Mouse (Mus musculus): ENCODE results near the gene Wwc1.

The Wwc1 gene

DNA sequence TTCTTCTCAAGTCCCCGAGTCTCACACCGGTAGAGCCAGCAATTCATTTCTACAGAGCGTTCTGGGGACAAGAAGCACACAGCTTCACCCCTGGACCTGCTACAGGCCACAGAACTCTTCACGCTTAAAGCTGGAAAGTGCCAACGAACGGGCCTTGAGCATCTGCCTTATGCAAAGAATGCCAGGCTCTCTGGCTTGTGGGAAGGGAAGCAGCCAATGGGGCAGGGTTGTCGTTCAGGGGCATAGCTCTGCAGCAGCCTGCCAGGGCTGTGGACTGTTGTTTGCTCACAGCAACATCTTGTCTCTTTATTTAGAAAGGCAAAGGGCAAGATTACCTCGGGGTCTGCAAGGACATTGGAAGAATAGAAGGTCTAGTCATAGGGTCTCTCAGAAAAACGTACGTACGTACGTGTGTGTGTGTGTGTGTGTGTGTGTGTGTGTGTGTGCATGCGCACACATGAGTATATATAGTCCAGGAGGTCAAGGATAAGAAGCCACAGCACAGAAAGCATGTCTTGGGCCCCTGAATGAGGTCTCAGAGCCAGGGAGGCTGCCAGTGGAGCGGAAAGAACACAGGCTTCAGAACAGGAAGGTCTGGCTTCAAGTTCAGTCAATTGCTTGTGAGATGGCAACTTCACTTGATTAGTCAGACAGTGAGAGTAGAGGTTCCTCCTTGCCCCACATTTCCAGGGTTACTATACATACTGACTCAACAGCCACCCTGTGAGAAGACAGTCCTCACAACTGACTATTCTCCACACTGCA, 48.0 kb downstream of the Wwc1 start:
- no peak for DNase-seq

DNA sequence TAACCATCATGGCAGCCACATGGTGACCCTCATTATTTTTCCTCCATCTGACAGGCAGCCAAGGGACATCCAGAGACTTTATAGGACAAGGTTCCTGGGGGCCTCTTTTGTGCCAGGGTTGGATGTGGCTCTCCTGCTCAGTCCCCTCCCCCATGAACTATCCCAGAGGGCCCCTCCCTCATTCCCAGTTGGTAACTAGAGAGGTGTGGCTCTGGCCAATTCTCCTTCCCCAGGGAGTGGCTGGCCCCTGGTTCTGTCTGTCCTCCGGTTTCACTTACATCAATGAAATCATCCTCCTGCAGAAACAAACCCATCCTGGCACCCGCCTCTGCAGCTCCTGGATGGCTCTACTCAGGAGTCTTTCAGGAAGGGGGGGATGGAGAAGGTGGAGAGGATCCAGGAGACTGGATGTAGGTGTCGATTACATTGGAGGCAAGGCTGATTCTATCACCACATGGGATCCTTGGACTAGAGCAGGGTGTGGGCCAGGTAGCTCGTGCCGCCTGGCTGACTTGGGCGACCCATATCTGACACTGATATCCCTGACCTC, 49.7 kb downstream of the Wwc1 start:
- no peak for DNase-seq

DNA sequence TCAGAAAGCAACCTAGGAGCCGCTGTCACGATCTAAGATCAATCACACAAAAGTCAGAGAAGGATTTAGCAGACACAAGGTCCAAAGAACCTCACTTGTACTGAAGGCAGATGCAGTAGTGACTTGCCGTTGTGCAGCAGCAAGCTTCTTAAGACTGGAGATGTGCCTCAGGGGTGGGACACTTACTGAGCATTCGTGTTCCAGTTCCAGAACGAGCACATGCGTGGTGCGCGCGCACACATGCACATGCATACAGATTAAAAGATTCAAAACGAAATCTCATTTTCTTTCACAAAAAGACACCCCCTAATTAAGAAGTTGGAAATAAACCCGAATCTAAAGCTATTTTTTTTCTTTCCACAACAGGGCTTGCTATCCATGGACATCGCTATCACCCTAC, 51.9 kb downstream of the Wwc1 start:
- no peak for DNase-seq

DNA sequence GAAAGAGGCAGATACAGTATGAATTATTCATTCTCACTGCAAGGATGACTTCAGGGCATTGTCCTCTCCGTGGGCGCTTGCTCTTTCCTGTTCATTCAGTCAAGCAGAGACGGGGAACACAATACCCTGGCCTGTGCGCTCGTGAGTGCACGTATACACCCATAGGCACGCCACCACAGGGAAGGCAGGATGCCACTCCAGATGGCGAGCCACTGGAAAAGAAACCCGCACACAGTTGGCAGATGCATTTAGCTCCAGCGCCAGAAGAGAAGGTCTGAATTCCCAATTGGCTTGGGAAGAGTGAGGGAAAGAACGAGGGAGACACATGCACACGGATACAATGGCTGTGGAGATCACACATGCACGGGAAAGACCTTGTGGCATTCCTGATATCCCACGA, 53.0 kb downstream of the Wwc1 start:
- DNase-seq, result no peak

DNA sequence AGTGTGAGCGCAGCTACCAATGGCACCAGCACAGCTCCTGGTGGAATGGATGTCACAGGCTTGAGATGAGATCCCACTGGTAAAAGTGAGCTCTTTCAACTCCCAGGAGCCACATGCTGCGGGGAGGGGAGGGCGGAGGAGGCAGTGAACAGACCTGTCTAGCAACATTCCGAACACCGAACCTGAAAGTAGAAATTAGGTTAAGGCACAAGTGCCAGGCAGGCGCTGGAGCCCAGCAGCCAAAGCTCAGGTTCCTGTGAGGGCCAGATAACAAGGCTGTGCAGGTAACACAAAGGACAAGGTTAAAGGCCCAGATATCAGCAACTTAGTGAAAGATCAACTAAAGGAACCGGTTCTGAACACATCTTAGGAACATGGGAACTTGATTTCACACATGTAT, 54.7 kb downstream of the Wwc1 start:
- no peak for DNase-seq

DNA sequence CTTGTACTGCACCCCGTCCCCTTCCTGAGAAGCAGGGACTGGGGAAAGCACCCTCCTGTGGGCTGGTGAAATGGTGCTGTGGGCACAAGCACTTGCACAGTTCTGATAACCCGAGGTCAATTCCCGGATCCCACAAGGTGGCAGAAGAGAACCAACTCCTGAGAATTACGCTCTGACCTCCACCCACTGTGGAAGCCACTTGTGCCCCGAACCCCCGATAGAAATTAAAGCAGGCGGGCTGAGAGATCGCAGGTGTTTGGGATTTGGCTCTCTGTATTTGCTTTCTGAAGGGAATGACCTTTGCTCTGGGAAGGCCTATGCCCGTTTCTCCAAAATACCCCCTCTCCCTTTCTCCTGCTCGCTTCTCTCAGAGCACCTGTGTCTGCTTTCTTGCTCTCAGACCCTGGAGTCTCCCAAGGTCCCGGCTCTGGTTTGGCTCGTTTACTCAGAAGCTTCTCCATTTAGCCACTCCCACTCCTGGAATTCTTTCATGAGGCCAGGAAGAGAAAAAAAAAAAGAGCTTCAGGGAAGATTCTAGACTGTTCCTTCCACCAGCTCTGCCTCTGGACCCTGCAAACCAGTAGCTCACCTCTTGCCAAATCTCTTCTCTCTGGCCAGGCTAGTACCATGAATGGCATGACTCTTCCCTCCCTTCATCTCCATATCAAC, 58.0 kb downstream of the Wwc1 start:
- no peak for DNase-seq

DNA sequence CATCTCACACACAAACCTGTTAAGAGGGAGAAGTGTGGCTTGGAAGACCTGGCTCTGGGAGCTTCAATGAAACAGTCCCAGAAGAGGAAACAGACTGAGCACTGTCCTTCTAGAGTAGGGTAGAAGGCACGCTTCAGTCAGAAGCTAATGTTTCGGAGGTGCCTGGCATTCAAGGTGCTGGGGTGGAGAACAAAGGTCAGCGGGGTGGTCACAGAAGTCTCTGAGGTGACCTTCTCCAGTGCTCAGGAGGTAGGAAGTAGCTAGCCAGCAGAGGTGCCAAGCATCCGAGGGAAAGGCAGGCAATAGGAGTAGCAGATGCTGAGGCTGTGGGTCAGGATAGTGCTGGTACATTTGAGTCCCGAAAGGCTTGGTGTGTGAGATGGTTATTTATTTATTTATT, 59.6 kb downstream of the Wwc1 start:
- DNase-seq, result no peak

DNA sequence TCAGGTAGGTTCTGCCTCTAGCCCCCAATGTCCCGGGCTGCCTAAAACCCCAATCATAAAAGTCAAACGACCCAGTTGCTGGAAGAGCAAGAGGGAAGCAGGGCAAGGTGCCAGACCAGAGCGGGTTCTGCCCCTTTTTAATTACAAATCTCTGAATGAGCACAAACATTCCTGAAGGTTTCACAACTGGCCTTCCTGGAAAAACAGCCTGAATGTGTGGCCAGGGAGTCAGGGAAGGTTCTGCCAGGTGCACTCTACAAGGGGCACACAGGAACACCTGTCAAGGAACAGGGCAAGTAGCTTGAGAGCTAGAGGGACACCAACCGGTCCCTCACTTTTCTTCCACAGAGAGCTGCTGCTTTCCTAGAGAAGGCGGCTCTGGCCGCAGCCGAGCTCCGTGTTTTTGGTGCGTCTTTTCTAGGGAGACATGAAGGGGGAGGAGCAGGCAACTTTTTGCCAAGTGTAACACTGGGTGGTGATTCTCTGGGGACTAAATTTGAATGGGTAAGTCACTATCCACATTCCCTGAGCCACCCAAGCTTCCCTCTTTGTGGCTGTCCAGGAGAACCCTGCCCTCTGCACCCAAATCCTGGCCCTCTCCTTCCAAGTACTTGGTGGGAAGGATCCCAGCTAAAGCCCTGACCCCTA, 60.3 kb downstream of the Wwc1 start:
- DNase-seq, result no peak

DNA sequence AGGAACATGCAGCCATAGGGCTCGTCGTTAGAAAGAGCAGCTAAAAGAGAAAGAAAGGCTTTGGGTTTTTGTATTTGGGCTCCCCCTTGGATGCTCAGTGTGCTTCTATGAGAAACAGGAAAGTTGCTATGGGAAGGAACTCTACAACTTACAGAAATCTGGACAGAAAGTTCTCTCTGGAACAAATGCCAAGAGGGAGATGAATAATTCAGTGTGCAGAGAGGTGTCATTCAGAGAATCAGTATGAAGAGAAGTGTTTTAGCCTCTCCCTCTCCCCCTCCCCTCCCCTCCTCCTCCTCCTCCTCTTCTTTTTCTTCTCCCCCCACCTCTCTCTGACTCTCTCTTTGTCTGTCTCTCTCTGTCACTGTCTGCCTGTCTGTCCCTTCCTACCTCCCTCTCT, 60.9 kb downstream of the Wwc1 start:
- DNase-seq, result no peak

DNA sequence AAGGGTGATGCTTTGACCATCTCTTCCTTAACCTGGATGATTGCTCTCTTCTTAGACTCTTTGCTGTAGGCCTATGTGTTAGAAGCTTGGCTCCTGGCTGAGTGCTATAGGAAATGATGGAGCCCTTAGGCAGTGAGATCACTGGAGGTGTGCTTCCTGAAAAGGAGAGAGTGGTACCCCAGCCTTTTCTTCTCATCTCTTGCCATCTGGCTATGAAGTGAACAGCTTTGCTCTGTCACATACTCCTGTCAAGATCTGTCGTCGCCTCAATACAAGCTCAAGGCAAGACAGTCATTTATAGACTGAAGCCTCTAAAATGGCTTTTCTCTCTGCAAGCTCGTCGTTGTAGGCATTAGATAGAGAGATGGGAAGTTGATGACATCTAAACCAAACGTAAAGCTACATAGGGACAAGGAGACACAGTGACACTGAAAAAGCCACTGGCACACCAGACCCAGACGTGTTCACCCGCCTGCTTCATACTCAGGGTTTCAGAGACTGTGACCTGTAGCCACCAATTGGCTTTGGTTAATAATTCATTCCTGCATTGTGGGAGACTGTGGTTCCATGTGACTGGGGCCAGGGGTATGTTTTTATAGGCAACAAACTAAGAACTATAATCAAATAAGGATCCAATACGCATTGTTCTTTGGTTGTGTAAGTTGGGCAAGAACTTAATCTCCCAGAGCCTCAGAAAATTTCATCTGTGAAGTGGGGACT, 63.7 kb downstream of the Wwc1 start:
- DNase-seq, result no peak

DNA sequence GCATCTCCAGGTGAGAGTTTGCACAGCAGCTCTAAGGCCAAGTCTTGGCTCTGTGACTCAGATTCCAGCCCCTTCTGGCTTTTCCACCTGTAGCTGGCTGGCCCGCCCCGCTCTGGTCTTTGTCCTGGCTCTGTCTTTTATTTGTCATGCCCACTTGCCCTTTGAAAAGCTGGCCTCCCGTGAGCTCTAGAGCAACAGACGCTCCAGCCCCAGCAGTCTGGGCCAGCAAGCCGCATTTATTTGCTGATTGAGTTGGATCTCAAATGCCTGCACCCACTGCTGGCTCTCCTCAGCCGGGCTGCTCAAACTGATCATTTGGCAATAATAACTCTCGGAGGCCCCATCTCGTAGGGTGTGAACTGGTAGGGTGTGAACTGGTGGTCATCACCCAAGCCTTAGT, 64.8 kb downstream of the Wwc1 start:
- no peak for DNase-seq

DNA sequence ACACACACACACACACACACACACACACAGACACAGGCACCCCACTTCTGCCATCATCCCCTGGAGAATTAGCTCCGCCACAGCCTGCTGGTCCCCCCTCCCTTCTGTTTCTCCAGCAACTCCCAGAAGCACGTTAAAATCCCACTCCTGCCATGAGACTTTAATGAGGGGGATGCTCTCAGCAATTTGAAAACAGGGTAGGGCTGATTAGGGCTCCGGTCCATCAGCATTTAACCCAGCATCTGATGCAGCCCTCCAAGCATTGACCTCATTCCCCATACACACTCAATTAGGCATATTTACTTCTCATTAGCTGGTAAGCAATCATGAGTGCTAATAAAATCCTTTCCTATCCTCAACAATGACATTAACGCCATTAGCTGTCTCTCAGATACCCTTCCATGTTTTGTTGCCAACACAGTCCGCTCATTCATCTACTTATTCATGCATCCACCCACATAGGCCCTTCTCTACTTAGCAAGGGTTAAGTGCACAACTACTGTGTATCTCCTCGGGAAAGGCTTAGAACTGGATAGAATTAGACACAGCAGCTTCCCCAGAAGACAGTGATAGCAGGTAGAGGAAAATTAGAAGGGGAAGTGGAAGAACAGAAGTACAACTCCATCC, 66.8 kb downstream of the Wwc1 start:
- no peak for DNase-seq

DNA sequence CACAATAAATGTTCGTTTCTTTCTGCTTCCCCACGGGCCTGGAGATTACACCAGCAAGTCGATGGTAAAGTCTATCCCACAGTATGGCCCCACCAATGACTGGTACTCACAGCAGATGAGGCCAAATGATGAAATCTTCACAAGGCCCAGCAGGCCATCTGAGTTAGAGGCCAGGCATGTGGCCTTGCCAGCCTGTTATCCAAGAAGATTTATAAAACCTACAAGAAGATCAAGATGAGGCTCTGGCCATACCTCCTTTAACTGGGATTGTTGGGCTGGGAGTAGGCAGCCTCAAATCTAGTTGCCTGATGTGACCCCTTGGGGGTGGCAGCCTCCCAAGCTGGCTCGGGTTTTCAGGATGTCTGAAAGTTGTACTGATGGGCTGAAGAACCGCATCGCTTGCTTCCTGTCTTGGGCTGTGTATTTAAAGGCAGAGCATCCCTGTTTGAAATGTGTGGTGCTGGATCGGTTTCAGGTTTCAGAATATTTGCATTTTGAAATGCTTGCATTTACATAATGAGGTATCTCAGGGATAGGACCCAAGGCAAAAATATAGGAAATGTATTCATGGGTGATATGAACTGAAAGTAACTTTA, 75.3 kb downstream of the Wwc1 start:
- no peak for DNase-seq

DNA sequence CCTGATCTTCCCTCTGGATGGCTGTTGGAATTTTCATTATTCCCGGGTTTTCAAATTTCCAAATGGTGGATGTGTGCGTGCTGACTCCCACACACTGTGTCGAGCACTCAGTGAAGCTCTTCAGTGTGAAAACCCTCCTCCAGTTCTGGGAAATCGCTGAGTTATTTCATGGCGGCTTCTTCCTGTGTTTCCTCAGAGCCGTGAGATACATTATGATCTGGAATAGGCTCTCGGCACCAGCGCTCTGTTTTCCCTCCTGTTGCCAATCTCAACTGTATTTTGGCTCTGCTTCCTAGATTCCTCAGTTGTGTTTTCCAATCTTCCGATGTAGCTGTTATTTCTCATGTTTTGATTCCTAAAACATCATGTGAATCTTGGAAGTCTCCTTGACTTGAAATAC, 77.2 kb downstream of the Wwc1 start:
- no peak for DNase-seq

DNA sequence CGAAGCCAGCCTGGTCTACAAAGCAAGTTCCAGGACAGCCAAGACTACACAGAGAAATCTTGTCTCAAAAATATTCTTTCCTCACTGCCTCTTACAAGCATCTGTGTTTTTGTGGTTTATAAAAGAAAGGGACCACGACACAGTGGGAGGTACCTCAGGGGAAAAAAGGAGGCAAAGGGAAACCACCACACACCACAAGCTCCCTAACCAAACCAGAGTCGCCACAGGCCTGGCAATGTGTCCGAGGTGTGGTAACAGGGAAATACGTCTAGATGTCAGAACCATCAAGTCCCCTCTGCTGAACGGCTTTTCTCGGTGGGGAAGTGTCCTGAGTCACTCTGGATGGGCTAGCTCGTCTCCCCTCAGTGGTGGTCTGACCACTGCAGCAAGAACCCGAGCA, 80.4 kb downstream of the Wwc1 start:
- DNase-seq, result no peak

DNA sequence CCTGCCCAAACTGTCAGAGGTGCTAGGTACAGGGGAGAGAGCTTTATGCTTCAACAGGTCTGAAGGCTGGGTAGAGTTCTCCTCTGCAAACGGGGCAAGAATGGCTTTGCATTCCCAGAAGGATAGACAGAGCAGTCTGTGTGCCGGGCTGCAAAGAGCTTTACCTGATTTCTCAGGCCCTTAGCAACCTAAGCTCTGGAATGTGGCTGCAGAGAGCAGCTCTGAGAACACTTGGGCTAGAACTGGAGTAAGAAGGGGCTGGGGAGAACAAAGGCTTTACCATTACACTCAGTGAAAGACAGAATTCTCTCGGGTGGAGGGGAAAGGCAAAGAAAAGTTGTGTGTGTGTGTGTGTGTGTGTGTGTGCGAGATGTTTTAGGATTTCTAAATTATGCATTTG, 86.9 kb downstream of the Wwc1 start:
- no peak for DNase-seq

DNA sequence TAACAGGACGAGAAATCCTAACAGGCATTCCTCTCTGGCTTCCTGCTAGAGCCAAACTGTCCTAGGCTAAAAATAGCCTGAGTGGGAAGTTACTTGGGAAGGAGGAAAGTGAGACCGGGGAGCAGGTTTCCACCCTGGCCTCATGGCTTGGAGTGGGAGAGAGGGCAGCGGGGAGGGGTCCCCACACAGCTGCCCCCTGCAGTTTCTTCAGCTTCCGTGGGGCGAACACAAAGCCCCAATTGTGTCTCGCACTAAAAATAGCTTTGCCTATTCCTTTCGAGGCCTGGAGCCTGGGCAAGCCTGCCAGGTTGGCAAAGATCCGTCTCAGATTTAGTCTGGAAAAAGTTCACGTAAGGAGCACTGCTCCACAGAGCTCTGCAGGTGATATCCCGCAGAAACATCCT, 87.3 kb downstream of the Wwc1 start:
- no peak for DNase-seq

DNA sequence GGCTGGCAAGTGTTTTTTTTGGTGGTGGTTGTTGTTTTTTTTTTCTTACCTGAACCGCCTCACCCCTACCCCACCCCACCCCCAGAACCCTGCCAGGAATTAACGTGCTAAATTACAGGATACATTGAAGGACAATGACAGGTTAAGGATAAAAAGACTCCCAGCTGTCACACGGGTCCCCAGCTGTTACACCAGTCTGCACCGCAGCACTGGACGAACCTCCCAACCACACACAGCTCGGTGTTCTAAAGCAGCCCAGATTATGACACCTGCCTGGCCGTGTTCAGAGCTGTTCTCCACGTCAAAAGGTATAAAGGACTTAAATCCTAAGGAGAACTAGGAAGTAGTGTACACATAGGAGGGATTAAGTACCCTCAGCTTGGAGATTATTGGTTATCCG, 88.0 kb downstream of the Wwc1 start:
- no peak for DNase-seq

DNA sequence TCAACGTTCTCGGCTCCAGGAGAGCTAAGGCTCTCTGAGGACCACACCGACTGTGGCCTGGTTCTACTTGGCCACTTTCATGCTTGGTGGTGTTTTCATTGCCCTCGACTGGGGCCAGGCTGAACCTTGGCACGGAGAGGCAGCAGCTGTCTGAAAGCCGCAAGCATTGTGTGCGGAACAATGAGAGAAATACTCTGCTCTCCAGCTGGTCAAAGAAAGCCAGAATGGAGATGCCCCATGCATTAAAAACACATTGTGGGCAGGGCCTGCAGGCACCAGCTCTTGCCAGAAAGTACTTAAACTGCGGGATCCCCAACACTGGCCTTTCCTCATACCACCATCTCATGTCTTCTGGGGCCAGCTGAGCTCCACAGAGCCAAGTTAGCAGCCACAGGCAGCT, 91.5 kb downstream of the Wwc1 start:
- no peak for DNase-seq

DNA sequence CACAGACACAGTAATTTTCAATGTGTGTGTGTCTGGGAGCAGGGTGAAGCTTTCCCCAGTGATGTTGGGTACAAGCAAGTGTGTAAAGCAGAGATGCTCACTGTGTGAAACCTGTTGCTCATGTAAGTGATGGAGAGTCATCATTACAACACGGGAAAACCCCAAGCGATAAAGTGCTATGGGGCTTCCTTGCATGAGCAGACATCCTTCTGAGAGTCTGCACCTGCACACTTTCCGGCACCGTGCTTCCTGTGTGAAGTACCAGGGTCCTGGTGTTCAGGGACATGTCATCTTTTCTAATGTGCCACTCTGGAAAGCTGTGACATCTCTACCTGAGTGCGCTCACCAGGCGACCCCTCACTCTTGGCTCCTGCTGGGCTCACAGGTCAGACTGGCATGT, 97.5 kb downstream of the Wwc1 start:
- no peak for DNase-seq

DNA sequence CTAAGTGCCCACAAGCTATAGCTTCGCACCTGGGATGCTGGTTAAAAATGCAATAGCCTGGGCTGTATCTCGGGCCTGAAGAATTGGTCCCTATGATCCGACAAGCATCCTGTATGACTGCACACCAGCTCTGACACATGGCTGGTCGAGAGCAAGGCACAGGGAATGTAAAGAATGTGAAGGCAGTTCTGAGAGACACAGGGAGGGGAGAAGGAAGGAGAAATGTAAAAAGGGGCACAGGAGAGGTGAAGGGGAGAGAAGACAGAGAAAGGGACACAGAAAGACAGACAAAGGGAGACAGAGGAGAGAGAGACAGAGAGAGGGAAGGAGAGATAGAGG, 101.8 kb downstream of the Wwc1 start:
- no peak for DNase-seq
